Mouse (Mus musculus): ENCODE results near the gene a.

GRCm38 (mm10) chr2:155086328-155086727 is 295.1 kb downstream of the a start:
- TF ChIP-seq CTCF (IDR thresholded peaks at IDR 0.05; ENCODE audit: insufficient read depth, low read length) (no peak), POLR2A (IDR thresholded peaks at IDR 0.05; ENCODE audit: borderline replicate concordance, extremely low read depth, low read depth, low read length) (no peak)
